Mouse (Mus musculus) spleen, embryonic (tissue): Measurements from ENCODE around the gene Zfp672.

Experiments used
- CTCF ChIA-PET: fragments of 350-600 bp; sonication (Branson Sonifier 250); formaldehyde crosslinking; loops from one replicate; lab custom pipeline; 2022; lab: Charles Lee

The Zfp672 gene

DNA sequence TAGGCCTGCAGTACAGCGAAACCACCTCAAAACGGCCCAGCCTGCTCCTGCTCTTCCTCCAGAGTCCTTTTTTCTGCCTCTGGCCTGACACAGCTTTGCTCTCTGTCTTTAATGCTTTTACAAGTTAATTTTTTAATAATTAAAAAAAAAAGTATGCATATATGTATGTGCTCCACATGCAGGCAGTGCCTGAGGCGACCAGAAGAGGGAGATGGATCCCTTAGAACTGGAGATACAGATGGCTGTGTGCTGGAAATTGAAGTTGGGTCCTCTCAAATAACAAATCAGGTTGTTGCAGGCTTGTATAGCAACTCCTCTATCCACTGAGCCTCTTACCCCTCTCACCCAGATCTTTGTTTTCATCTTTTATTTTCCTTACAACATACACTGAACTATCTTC lies 3.4 kb downstream of the Zfp672 start:
- CTCF ChIA-PET = no interaction called here

DNA sequence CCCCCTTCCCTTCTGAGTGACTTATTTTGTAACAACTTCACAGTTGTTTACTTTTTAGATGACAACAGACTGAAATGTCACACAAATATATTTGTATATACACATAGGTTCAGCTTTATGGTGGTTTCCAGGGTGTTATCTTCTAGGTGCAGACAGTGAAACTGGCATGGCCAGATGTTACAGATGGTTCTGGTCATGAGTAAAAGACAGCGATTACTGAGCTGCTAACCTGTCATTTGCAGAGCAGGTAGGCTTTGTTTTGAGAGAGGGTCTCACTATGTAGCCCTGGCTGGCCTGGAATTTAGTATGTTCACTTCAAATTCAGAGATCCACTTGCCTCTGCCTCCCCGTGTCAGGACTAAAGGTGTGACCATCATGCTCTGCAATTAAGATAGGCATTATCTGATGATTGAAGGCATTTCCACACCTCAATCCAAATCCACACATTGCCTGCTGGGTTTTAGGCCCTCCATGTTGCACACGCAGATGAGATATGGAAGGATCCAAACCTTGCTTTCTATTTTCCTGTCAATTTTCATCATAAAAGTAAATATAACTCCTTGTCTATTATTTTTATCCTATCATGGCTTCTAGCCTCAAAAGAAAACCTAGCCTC lies 5.4 kb downstream of the Zfp672 start:
- CTCF ChIA-PET = interaction anchor here (2.3 kb wide), 1 partner anchor 17 kb away, joined by 5 read pairs; no protein-coding TSS in a partner anchor

DNA sequence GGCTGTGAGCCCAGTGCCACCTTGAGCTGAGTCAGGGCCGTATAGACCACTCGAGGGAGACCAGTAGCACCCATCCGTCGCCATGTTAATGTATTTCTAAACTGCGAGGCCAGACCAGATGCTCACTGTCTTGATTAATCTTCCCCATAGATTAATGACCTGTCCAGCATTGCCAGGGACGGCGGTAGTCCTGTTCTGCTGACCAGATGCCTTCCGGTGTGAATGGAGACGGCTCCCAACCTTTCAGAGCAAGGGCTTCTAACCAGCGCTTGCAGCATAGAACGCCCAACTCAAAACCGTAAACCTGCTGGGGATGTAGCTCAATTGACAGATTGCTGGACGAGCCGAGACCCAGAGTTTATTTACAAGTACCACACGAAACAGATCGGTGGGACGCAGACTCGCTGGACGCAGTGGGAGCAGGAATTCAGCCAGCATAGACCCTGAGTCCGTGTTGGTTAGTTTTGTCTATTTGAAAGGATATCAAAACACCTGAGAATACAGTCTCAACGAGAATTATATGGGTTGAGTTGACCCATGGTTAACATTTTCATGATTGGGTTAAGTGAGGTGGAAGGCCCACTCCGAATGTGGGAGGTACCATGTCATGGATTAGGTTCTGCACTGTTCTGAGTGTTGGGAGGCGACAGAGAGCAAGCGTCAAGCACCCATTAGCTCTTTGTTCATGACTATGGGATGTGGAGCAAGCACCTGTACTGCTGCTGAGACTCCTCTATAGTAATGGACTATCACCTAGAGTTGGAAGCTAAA lies 6.4 kb downstream of the Zfp672 start:
- CTCF ChIA-PET = interaction anchor here (0.6 to 2.3 kb wide), 2 partner anchors 16 to 24 kb away, joined by 3 to 5 read pairs; no protein-coding TSS in a partner anchor

DNA sequence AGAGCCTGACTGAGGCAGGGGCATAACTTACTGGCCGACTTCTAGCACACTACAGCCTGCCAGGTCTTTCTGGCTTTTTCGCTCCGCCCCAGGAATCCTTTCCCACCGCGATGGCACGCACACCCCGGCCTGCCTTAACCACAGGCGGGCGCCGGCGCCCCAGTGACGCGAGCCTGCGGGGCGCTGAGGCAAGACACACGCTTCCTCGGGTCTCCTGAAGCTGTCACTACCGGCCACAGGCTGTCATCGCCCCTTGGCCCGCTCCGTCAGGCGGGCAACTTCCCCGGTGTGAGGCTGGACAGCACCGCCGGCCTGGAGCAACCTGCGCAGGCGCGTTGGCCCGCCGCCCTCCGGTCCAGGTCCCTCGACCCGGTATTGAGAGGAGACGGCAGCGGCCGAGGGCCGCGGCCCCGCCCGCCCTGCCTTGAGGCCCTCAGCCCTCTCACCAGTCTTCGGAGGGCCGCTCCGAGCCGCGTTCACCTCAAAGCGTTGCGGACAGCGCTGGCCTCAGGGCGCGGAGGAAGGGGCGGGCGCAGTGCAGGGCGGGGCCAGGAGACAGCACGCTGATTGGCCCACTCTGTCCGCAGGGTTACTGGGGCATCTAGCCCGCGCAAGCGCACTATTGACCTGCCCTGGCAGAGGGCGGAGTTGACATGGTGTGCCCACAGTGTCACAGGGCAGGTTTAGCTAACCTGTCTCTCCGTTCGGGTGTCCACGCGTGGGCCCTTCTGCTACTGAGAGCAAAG lies 7.1 kb downstream of the Zfp672 start:
- CTCF ChIA-PET = interaction anchor here (0.6 to 2.3 kb wide), 2 partner anchors 15 to 23 kb away, joined by 3 to 5 read pairs; no protein-coding TSS in a partner anchor

DNA sequence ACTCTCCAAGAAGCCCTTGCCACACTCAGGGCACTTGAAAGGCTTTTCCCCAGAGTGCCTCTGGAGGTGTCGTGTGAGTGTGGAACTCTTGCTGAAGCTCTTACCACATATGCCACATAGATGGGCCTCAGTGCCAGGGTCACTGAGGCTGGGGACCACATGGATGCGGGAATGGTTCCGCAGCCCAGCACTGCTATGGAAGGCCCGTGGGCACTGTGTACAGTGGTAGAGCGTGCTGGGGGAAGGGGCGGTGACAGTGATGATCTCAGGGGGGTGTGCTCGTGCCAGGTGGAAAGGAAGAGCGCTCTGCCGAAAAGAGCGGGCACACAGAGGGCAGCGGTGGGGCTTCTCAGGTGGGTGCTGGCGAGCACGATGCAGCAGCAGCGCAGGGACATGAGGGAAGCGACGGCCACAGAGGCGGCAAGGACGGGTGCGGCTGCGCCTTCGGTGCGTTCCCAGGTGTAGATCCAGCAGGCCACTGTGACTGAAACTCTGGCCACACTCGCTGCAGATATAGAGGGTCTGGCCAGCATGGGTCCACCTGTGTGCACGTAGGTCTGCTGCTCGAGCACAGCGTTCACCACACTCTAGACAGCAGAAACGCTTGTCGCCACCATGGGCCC lies 13.3 kb downstream of the Zfp672 start:
- CTCF ChIA-PET = no interaction called here

DNA sequence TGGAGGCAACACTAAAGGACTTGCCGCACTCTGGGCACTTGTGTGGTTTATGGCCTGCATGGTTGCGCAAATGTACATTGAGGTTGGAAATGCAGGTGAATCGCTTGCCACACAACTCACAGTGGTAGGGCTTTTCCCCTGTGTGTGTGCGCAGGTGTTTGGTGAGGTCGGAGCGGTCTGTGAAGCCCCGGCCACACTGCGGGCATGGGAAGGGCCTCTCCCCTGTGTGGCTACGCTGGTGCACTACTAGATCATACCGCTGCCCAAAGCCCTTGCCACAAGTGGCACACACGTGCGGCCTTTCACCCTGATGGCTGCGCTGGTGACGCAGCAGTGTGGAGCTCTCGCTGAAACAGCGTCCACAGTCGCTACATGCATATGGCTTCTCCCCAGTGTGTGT lies 13.8 kb downstream of the Zfp672 start:
- CTCF ChIA-PET = interaction anchor here (1.0 kb wide), 1 partner anchor 13 kb away, joined by 3 read pairs; no protein-coding TSS in a partner anchor

DNA sequence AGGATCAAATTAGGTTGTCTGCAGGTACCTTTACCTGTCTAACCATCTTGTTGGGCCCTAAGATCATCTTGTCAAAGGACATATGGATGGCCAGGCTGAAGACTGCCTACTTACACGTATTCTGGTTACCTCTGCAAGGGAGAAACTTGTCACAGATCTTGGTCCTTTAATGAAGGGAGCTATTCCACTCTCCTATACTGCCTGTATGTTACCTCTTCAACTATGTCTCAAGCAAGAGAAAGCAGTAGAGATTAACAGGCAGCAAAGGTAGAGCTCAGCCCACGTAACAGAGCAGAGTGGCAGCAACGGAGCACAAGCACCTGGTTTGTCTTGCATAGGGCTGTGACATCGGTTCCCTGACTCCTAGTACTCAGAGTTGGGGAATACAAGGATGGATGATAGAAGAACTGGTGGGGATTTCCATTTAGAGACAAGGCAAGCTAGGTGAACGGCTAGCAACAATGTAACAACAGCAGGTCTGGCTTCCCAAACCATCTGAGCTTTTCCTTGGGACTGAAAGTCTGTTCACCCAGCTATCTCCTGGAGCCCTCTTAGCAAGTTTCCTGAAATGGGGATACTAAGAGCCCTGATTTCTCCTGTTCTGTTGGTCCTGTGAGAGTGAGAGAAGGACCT lies 14.5 kb downstream of the Zfp672 start:
- CTCF ChIA-PET = interaction anchor here (1.0 kb wide), 1 partner anchor 14 kb away, joined by 3 read pairs; no protein-coding TSS in a partner anchor

DNA sequence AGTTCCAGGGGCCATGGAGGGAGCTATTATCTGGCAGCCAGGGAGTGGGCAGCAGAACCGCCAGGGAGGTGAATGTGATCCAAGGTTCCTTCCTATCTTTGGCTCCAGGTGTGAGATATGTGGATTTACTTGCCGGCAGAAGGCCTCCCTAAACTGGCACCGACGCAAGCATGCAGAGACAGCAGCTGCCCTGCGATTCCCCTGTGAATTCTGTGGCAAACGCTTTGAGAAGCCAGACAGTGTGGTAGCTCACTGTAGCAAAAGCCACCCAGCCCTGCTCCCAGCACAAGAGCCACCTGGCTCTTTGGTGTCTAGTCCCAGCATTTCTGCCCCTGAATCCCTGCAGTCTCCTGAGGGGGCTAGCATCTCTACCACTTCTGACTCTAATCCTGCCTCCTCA lies 16.1 kb downstream of the Zfp672 start:
- CTCF ChIA-PET = no interaction called here

DNA sequence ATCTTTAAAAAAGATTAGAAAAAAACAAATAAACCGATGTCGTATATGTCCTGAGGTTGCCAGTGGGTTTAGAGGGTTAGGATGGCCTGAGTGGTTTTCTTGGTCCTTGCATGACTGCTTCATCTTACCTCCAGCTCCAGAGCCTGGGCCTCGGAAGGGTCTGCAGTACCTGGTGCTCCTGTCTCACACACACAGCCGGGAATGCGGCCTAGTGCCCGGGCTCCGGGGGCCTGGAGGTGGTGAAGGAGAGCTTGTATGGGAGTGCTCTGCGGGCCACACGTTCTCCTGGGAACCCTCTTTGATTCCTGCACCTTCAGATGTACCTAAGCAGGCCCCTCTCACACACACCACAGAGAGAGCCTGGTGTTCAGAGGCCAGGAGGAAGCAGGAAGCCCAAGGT lies 21.5 kb downstream of the Zfp672 start:
- CTCF ChIA-PET = interaction anchor here (1.1 kb wide), 1 partner anchor 15 kb away, joined by 5 read pairs; no protein-coding TSS in a partner anchor

DNA sequence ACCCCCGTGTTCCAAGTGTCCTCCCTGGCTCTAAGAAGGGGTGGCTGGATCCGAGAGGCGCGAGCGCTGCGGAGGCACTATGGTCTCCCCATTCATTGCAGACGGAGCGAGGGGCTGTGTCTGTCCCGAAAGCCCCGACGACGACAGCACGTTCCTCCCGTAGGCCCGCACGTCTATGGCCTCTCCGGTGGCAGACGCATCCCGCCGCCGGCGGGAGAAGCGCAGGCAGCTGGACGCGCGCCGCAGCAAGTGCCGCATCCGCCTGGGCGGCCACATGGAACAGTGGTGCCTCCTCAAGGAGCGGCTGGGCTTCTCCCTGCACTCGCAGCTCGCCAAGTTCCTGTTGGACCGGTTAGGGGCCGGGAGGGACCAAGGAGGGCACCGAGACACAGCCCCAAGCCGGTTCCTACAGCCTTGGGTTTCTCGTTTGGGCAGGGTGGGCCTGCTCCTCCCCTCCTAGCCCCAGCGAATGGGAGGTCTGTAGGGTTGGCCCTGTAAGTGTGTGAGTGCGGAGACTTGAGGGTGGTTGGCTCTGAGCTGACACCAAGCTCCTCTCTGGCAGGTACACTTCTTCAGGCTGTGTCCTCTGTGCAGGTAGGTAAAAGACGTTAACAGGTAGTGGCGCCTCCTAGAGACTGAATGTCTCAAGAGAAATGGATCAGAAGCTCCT lies 22.6 kb downstream of the Zfp672 start:
- CTCF ChIA-PET = interaction anchor here (1.1 kb wide), 2 partner anchors 16 to 23 kb away, joined by 3 to 5 read pairs; partner anchors contain the start of genes Sh3bp5l and Zfp672

DNA sequence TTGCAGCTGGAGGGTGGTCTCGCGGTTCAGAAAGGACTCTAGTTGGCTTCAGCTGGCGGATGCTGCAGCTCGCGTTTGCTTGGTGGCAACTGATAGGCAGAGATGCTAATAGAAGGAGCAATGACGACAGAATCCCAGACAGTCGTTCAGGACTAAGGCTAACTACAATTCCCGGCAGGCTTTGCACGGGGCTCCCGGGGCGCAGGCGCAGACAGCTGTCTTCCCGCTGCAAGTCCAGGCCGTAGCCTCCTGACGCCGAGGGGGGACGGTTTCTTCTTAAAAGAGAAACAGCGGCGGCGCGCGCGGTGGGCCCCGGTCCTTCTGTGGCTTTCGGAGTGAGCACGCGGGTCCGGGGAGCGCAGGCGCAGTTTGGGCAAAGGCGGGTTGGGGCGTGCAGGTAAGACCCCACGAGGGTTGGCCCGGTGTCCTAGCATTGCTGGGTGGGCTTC lies 23.3 kb downstream of the Zfp672 start, which contains the start of gene Zfp692:
TSS of gene Zfp692 (plus strand) at position 210 of the 449 bp plus-strand sequence.
- CTCF ChIA-PET = no interaction called here

DNA sequence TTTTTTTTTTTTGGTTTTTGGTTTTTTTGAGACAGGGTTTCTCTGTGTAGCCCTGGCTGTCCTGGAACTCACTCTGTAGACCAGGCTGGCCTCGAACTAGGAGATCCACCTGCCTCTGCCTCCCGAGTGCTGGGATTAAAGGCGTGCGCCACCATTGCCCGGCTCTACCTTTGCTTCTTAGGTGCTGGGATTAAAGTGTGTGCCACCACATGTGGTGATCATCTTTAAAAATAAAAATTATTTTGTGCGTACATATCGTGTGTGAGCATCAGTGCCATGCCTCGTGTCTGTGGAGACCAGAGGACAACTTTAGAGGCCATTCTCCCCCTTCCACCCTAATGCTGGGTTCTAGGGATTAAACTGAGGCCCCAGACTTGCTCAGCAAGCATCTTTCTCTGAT lies 24.8 kb downstream of the Zfp672 start:
- CTCF ChIA-PET = interaction anchor here (0.7 kb wide), 1 partner anchor 57 kb away, joined by 5 read pairs; no protein-coding TSS in a partner anchor

DNA sequence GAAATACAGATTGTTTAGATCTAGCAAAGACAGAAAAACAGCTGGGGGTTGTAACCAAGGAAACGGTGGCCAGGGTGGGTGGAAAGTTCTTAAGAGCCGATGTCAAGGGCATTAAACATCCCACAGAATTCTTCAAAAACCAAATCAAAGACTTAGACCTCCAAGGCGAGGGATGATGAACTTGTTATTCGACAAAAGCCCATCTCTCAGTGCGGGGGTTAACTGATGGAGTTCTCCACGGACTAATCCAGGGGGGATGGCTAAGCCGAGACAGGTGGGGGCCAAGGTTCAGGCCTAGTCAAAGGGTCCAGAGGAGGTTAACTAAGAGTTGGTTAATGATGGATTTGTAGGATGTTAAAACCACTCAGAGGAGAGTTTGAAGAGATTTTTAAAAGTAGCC lies 26.5 kb downstream of the Zfp672 start:
- CTCF ChIA-PET = no interaction called here

DNA sequence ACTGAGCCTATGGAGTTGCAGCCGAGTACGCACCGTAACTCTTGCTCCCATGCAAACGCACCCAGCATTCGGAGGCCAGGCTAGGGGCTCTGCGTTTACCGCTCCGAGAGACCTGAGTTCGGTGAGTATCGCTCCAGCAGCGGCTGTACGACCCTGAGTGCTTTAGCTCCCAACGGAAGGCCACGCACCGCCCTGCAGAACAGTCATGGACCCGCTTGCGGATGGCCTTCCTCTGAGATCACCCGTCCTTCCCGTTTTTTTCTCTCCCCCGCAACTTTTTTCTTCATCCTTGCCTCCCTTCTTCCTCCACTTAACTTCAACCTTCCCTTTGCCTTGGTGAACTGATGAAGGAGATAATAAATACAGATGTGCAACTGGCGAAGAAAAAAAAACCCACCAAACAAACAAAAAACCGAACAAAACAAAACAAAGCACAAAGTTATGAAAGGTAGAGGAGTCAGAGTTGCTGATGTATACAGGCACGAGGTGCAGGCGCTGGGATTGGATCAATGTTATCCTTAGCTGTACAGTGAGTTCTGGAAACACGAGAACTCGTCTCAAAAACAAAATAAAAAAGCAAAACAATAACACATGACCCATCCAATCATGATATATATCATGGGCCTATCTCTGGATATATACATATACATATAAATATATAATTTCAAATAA lies 27.2 kb downstream of the Zfp672 start:
- CTCF ChIA-PET = no interaction called here

DNA sequence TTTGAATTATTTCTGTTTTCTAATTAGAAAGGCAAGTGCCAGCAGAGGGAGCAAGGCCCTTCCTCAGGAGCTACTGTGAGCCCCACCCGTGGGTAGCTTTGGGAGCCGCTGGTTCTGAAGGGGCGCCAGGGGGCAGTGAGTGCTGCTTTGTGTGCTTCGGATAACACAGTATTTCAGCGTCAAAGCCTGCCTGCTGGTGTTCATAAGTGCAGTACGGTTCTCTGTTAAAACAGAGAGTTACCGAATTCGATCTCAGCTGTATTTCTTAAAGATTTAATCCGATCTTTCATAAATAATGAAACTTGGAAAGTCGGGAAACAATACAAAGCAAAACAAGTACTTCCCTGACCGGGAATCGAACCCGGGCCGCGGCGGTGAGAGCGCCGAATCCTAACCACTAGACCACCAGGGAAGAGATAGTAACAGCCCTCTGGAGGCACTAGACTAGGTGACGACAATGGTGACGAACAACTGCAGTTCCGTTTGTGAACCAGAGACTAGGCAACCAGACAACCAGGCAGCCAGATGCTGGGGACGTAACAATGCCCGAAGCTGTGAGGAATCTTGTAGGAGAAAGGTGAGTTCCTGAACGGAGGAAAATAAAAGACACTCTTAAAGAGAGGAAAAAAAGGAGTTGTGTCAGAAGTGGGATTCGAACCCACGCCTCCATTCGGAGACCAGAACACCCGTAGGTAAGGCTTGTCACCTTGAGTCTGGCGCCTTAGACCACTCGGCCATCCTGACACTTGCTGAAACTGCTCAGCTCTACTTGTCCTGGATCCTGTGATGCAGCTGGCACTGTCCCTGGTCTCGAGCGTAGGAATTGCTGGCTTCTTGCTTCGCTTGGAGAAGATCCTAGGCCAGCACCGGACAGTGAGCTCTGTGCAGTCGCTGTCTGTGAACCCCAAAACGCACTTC lies 28.0 kb downstream of the Zfp672 start:
- CTCF ChIA-PET = interaction anchor here (0.6 to 1.7 kb wide), 3 partner anchors 20 to 305 kb away, joined by 3 to 7 read pairs (median 4); no protein-coding TSS in a partner anchor

DNA sequence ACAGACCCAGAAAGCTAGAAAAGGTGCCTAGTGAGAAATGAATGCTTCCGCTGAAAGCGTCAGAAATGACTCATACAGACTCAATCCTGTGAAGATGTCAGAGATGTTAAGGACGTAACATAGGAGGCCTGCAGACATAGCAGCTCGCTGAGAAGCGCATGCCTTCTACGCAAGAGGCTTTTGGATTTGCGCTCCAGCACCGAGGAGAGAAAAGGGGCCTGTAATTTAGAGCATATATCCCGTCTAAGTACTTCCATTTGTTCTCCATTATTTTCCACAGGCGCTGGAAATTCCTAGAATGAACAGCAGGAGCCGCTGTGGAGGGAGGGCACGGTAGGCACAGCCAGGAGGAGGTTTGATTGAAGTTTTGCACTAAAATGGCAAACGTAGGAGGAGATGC lies 29.1 kb downstream of the Zfp672 start:
- CTCF ChIA-PET = interaction anchor here (1.7 kb wide), 1 partner anchor 21 kb away, joined by 4 read pairs; no protein-coding TSS in a partner anchor

DNA sequence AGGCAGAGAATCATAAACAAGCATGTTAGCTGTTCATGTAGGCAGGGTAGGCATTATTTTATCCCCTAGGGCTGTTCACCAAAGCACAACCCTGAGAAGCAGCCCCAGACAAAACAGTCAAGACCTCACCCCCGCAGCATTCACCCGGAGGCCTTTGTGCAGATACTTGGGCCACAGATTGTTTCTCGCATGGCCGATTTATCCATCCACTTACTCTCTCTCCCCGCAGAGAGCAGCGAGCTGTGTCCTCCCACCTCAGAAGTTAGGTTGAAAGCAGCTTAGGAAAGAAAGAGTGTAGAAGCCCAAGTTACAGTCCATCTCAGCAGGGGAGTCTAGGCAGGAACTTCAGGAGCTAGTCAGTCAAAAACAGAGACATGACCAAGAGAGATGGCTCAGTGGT lies 32.7 kb downstream of the Zfp672 start:
- CTCF ChIA-PET = interaction anchor here (0.6 kb wide), 1 partner anchor 598 kb away, joined by 7 read pairs; no protein-coding TSS in a partner anchor

DNA sequence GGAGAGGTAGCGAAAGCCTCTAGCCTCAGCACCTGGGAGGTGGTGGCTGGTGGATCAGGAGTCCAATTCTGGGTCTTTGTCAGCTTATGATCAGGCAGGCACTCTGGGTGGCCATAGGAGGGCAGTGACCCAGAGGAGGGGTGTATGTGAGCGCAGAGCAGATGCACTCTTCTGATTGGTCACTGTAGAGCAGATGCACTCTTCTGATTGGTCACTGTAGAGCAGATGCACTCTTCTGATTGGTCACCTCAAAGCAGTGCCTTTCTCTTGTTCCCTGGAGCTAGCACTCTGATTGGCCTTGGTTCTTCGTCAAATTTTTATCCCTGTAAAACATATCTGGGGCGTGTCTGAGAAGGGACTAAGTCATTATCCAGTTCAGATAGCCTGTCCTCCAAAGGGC lies 37.3 kb downstream of the Zfp672 start:
- CTCF ChIA-PET = no interaction called here
